ENCODE assay signal across 17 mouse cellular contexts in the genomic region with DNA sequence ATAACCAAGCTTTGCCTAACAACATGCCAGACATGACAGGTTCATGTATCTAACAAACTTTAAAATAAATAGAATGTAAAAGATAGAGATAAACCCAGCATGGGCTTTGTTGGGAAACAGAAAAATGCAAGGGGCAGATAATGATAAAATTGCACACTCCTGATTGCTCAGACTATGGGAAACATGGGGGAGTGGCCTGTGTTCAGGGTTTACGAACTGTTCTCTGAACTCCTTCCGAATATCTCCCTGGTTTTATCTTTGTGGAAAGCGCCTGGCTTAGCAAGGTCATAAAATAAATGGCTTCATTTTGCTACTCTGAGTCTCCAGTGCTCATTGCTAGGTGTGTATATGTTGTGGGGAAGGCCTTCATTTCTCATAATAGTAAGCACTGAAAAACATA.
"Had no signal": no experiment of that assay in that cellular context is flagged by ENCODE, and none has a peak within 500 bp of the region (broad histone marks: within the 10 kb centered on the region; RNA-seq: fewer than 3 reads in every experiment).

No protein-coding gene starts in this region.

- H3K4me1 ChIP-seq: midbrain, embryonic 10.5 days; midbrain, embryonic 12.5 days; neural tube, embryonic 13.5 days; stomach, embryonic 15.5 days had no signal

- DNase-seq: lung, adult 18-20 months; lung, embryonic 14.5 days; lung, postnatal 10 days; lung, postnatal 4 days; midbrain, embryonic 14.5 days; right cerebral cortex, postnatal 14 days; thymus, adult 2 months; thymus, postnatal 36 days had no signal

- H3K4me2 ChIP-seq: lung, embryonic 14.5 days; midbrain, embryonic 12.5 days; neural tube, embryonic 13.5 days; neural tube, embryonic 15.5 days; stomach, embryonic 15.5 days had no signal

- H3K9ac ChIP-seq: liver, embryonic 14.5 days; lung, embryonic 14.5 days; midbrain, embryonic 12.5 days; neural tube, embryonic 13.5 days; neural tube, embryonic 15.5 days; stomach, embryonic 15.5 days had no signal

- ATAC-seq: midbrain, embryonic 16.5 days had no signal

- H3K36me3 ChIP-seq: midbrain, embryonic 12.5 days; neural tube, embryonic 13.5 days; neural tube, embryonic 15.5 days had no signal

- H3K27me3 ChIP-seq: megakaryocyte, embryonic 14.5 days; midbrain, embryonic 12.5 days; neural tube, embryonic 13.5 days; neural tube, embryonic 15.5 days; stomach, embryonic 15.5 days had no signal

- H3K27ac ChIP-seq: liver, embryonic 14.5 days; midbrain, embryonic 10.5 days; midbrain, embryonic 12.5 days; neural tube, embryonic 13.5 days; neural tube, embryonic 15.5 days had no signal

- H3K4me3 ChIP-seq: megakaryocyte, embryonic 14.5 days; midbrain, embryonic 10.5 days; midbrain, embryonic 12.5 days; myocyte; neural tube, embryonic 13.5 days; neural tube, embryonic 15.5 days; stomach, embryonic 15.5 days had no signal

- H3K9me3 ChIP-seq: megakaryocyte, embryonic 14.5 days; midbrain, embryonic 10.5 days; midbrain, embryonic 12.5 days; neural tube, embryonic 13.5 days; neural tube, embryonic 15.5 days; stomach, embryonic 15.5 days had no signal
